Mouse (Mus musculus) MEL (cell line): ENCODE data around the gene Tarsl2. TPM values are rescaled to one million over a fixed set of nuclear protein-coding genes. Genes with fewer than 3 reads are reported as not detected.

ENCODE experiments used
- DNase-seq: peaks from one replicate; pipeline ENCODE4 v3.0.0; 2011; ENCODE audit warnings: low read depth, low spot score
- H3K27ac ChIP-seq: 2 replicates; pipeline ENCODE4 v1.5.1; 2012; ENCODE audit warnings: low read depth, mild to moderate bottlenecking, control low read depth, low read length, moderate library complexity; ENCODE audit not compliant: control insufficient read depth
- H3K27me3 ChIP-seq, 2 experiments: fragments of 150-350 bp in 1 of 2; sonication (generic) in 1 of 2; 2 replicates each; pipeline ENCODE4 v1.6.1; 2012; ENCODE audit warnings: low read length in 2 of 2, mild to moderate bottlenecking in 2 of 2, improper control_type of control experiment in 1 of 2, moderate library complexity in 1 of 2; ENCODE audit not compliant: insufficient read depth in 2 of 2, control insufficient read depth in 1 of 2
- H3K36me3 ChIP-seq, 2 experiments: 2 replicates each; pipeline ENCODE4 v1.6.1; 2012 to 2014; ENCODE audit warnings: low read length in 2 of 2, improper control_type of control experiment in 1 of 2, inconsistent platforms in 1 of 2, mild to moderate bottlenecking in 1 of 2; ENCODE audit not compliant: insufficient read depth in 2 of 2, control insufficient read depth in 1 of 2
- H3K4me1 ChIP-seq, 2 experiments: fragments of 150-350 bp in 1 of 2; sonication (generic) in 1 of 2; 2 replicates each; pipeline ENCODE4 v1.6.1; 2012; ENCODE audit warnings: low read length in 2 of 2, improper control_type of control experiment in 1 of 2, mild to moderate bottlenecking in 1 of 2; ENCODE audit not compliant: insufficient read depth in 2 of 2, control insufficient read depth in 1 of 2
- H3K4me3 ChIP-seq, 2 experiments: fragments of 150-350 bp in 1 of 2; sonication (generic) in 1 of 2; 2 replicates each; pipeline ENCODE4 v1.5.1; 2012; ENCODE audit warnings: low read depth in 2 of 2, low read length in 2 of 2, mild to moderate bottlenecking in 2 of 2, moderate library complexity in 2 of 2, control low read depth in 1 of 2, improper control_type of control experiment in 1 of 2; ENCODE audit not compliant: control insufficient read depth in 1 of 2, insufficient read depth in 1 of 2
- H3K79me2 ChIP-seq: 2 replicates; pipeline ENCODE4 v1.6.1; 2012; ENCODE audit warnings: mild to moderate bottlenecking, low read length, moderate library complexity; ENCODE audit not compliant: control insufficient read depth, poor library complexity, insufficient read depth
- H3K9ac ChIP-seq: 2 replicates; pipeline ENCODE4 v1.6.1; 2012; ENCODE audit warnings: low read depth, mild to moderate bottlenecking, control low read depth, low read length, moderate library complexity; ENCODE audit not compliant: control insufficient read depth, poor library complexity, severe bottlenecking
- H3K9me3 ChIP-seq: fragments of 150-350 bp; sonication (generic); replicated peaks from 2 replicates; pipeline ENCODE4 v1.6.1; 2012; ENCODE audit warnings: mild to moderate bottlenecking, low read length, improper control_type of control experiment, moderate library complexity; ENCODE audit not compliant: insufficient read depth
- BHLHE40 ChIP-seq: IDR thresholded peaks from 2 replicates; pipeline ENCODE4 v1.6.1; 2012; ENCODE audit warnings: low read depth, mild to moderate bottlenecking, inconsistent platforms, low read length, improper control_type of control experiment, borderline replicate concordance
- CHD1 ChIP-seq: IDR thresholded peaks from 2 replicates; pipeline ENCODE4 v1.6.1; 2012; ENCODE audit warnings: low read depth, mild to moderate bottlenecking, inconsistent platforms, low read length, improper control_type of control experiment
- CTCF ChIP-seq, 3 experiments: IDR thresholded peaks in 2 of 3; conservative IDR thresholded peaks in 1 of 3; 2 replicates each; pipeline ENCODE4 v1.5.1; 2011 to 2012; ENCODE audit warnings: low read length in 3 of 3, low read depth in 2 of 3, mild to moderate bottlenecking in 2 of 3, improper control_type of control experiment in 1 of 3, inconsistent platforms in 1 of 3, mixed read lengths in 1 of 3, moderate library complexity in 1 of 3; ENCODE audit not compliant: control insufficient read depth in 1 of 3, insufficient read depth in 1 of 3, poor library complexity in 1 of 3, severe bottlenecking in 1 of 3
- E2F4 ChIP-seq: IDR thresholded peaks from 2 replicates; pipeline ENCODE4 v1.6.1; 2011; ENCODE audit warnings: low read depth, low read length, improper control_type of control experiment, borderline replicate concordance
- ETS1 ChIP-seq: IDR thresholded peaks from 2 replicates; pipeline ENCODE4 v1.6.1; 2012; ENCODE audit warnings: low read depth, mild to moderate bottlenecking, inconsistent platforms, low read length, improper control_type of control experiment, moderate library complexity
- GATA1 ChIP-seq: IDR thresholded peaks from 2 replicates; pipeline ENCODE4 v1.6.1; 2011; ENCODE audit warnings: low read depth, low read length, improper control_type of control experiment
- HCFC1 ChIP-seq: IDR thresholded peaks from 2 replicates; pipeline ENCODE4 v1.6.1; 2012; ENCODE audit warnings: low read depth, mild to moderate bottlenecking, inconsistent platforms, low read length, improper control_type of control experiment, moderate library complexity
- KAT2A ChIP-seq: conservative IDR thresholded peaks from 2 replicates; pipeline ENCODE4 v1.6.1; 2012; ENCODE audit warnings: low read depth, low read length, improper control_type of control experiment, inconsistent platforms
- MAX ChIP-seq: IDR thresholded peaks from 2 replicates; pipeline ENCODE4 v1.6.1; 2011; ENCODE audit warnings: low read length, improper control_type of control experiment
- MAZ ChIP-seq: IDR thresholded peaks from 2 replicates; pipeline ENCODE4 v1.6.1; 2012; ENCODE audit warnings: low read depth, mild to moderate bottlenecking, inconsistent platforms, low read length, improper control_type of control experiment
- MXI1 ChIP-seq: IDR thresholded peaks from 2 replicates; pipeline ENCODE4 v1.6.1; 2011; ENCODE audit warnings: mild to moderate bottlenecking, low read depth, low read length, improper control_type of control experiment
- MYB ChIP-seq: IDR thresholded peaks from 2 replicates; pipeline ENCODE4 v1.6.1; 2011; ENCODE audit warnings: mild to moderate bottlenecking, low read depth, low read length, improper control_type of control experiment
- NELFE ChIP-seq: IDR thresholded peaks from 2 replicates; pipeline ENCODE4 v1.6.1; 2011; ENCODE audit warnings: low read depth, low read length, improper control_type of control experiment
- NRF1 ChIP-seq: IDR thresholded peaks from 2 replicates; pipeline ENCODE4 v1.6.1; 2014; ENCODE audit warnings: low read depth, mild to moderate bottlenecking, inconsistent platforms, low read length, improper control_type of control experiment, moderate library complexity; ENCODE audit not compliant: poor library complexity, insufficient read depth, severe bottlenecking
- POLR2A ChIP-seq, 2 experiments: IDR thresholded peaks; 2 replicates each; pipeline ENCODE4 v1.6.1; 2011 to 2012; ENCODE audit warnings: low read length in 2 of 2, mild to moderate bottlenecking in 2 of 2, control low read depth in 1 of 2, improper control_type of control experiment in 1 of 2, low read depth in 1 of 2, moderate library complexity in 1 of 2; ENCODE audit not compliant: control insufficient read depth in 1 of 2, insufficient read depth in 1 of 2, poor library complexity in 1 of 2
- POLR2AphosphoS2 ChIP-seq: IDR thresholded peaks from 2 replicates; pipeline ENCODE4 v1.6.1; 2011; ENCODE audit warnings: low read length, improper control_type of control experiment
- POLR2AphosphoS5 ChIP-seq: IDR thresholded peaks from 2 replicates; pipeline ENCODE4 v1.6.1; 2012; ENCODE audit warnings: low read depth, borderline replicate concordance, mild to moderate bottlenecking, inconsistent platforms, low read length, moderate library complexity, mixed read lengths
- RAD21 ChIP-seq: IDR thresholded peaks from 2 replicates; pipeline ENCODE4 v1.6.1; 2011; ENCODE audit warnings: mild to moderate bottlenecking, low read depth, low read length, improper control_type of control experiment
- RCOR1 ChIP-seq: IDR thresholded peaks from 2 replicates; pipeline ENCODE4 v1.6.1; 2012; ENCODE audit warnings: low read depth, mild to moderate bottlenecking, inconsistent platforms, low read length, improper control_type of control experiment
- SIN3A ChIP-seq: IDR thresholded peaks from 2 replicates; pipeline ENCODE4 v1.6.1; 2012; ENCODE audit warnings: low read length, improper control_type of control experiment, inconsistent platforms
- SMC3 ChIP-seq: IDR thresholded peaks from 2 replicates; pipeline ENCODE4 v1.6.1; 2011; ENCODE audit warnings: low read depth, low read length, improper control_type of control experiment
- TCF12 ChIP-seq: IDR thresholded peaks from 2 replicates; pipeline ENCODE4 v1.6.1; 2014; ENCODE audit warnings: low read depth, mild to moderate bottlenecking, inconsistent platforms, low read length, improper control_type of control experiment, moderate library complexity
- UBTF ChIP-seq: IDR thresholded peaks from 2 replicates; pipeline ENCODE4 v1.6.1; 2012; ENCODE audit warnings: low read depth, mild to moderate bottlenecking, inconsistent platforms, low read length, improper control_type of control experiment, moderate library complexity, borderline replicate concordance; ENCODE audit not compliant: insufficient read depth
- USF1 ChIP-seq: IDR thresholded peaks from 2 replicates; pipeline ENCODE4 v1.6.1; 2014; ENCODE audit warnings: low read depth, mild to moderate bottlenecking, inconsistent platforms, low read length, improper control_type of control experiment, moderate library complexity
- USF2 ChIP-seq, 2 experiments: IDR thresholded peaks; 2 replicates each; pipeline ENCODE4 v1.6.1; 2011 to 2012; ENCODE audit warnings: improper control_type of control experiment in 2 of 2, low read length in 2 of 2, borderline replicate concordance in 1 of 2, inconsistent platforms in 1 of 2, low read depth in 1 of 2, mild to moderate bottlenecking in 1 of 2; ENCODE audit not compliant: insufficient read depth in 1 of 2
- ZC3H11A ChIP-seq: IDR thresholded peaks from 2 replicates; pipeline ENCODE4 v1.6.1; 2012; ENCODE audit warnings: low read depth, mild to moderate bottlenecking, inconsistent platforms, low read length, improper control_type of control experiment
- ZMIZ1 ChIP-seq: IDR thresholded peaks from 2 replicates; pipeline ENCODE4 v1.6.1; 2012; ENCODE audit warnings: low read depth, mild to moderate bottlenecking, inconsistent platforms, low read length, improper control_type of control experiment, moderate library complexity
- polyA plus RNA-seq, 2 experiments: library from polyadenylated mRNA; stranded (reverse) in 1 of 2; unstranded in 1 of 2; fragments of >175 nt in 1 of 2; fragments of >200 nt in 1 of 2; gene quantifications; 2 replicates each; pipeline versions ENCODE4 v1.2.1 to v1.2.4; 2012; ENCODE audit warnings: low replicate concordance in 2 of 2, low read depth in 1 of 2; ENCODE audit not compliant: insufficient read length in 2 of 2, insufficient read depth in 1 of 2, missing spikeins in 1 of 2
- total RNA-seq: library from RNA; depleted of rRNA; stranded (reverse); fragments of 300-350 nt; gene quantifications from 2 replicates; pipeline ENCODE4 v1.2.3, GENCODE M21; 2012; rRNA removed

Tarsl2 gene
- total RNA-seq (15.3 and 18.7 TPM in 2 replicates), polyA plus RNA-seq (10 to 100 TPM in 1 of 2 experiments, not detected in 1; 26.3 TPM)

DNA sequence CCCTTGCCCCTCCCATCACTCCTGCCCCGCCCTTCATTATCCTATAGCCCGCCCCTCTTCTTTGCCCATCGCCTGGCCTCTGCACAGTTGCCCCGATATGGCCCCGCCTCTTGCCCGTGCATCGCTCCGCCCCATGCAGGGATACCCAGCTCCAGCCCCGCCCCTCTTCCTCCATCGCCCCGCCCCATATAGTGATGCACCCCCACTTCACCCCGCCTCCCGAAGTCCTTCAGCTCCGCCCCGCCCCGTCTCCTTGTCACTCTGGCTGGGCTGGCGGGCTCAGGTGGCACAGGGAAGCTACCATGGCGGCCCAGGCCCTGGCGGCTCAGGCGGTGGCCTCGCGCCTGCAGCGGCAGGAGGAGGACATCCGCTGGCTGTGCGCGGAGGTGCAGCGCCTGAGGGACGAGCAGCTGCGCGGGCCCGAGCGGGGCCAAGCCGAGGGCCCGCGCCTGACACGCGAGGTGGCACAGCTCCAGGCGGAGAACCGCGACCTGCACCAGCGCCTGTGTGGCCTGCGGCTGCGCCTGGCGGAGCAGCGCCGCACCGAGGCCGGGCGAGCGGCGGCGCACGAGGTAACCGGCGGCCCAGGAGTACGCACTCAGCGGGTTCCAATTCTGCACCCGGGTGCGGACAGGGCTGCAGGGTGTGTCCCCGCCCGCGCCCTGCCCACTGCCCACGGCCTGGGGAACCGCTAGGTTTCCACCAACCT lies at the start of gene Tarsl2:
Gene Tarsl2, plus strand, starts transcription at position 256 of the 709 bp plus-strand sequence.
- no peaks in the 10 kb centered on the region for H3K27me3 ChIP-seq
- TF ChIP-seq SIN3A: peak; percentile 64
- TF ChIP-seq MAX: peak; percentile 75
- TF ChIP-seq CTCF (IDR thresholded peaks at IDR 0.05 in 2 of 3, conservative IDR thresholded peaks at IDR 0.05 in 1 of 3; ENCODE audit: control insufficient read depth in 1 of 3, insufficient read depth in 1 of 3, low read depth in 2 of 3, low read length in 3 of 3, poor library complexity in 1 of 3, severe bottlenecking in 1 of 3): peak in 2 of 3 experiments; percentile 24 to 45; a peak in 4 of 6 replicates
- peak; percentile 84 to 85; a peak in 2 of 4 replicates for TF ChIP-seq POLR2A (IDR thresholded peaks at IDR 0.05; ENCODE audit: control insufficient read depth in 1 of 2, insufficient read depth in 1 of 2, low read depth in 1 of 2, low read length in 2 of 2, poor library complexity in 1 of 2)
- TF ChIP-seq UBTF: peak; percentile 95; the same call in 1 of the 2 replicates
- TF ChIP-seq SMC3: no peak
- TF ChIP-seq GATA1: no peak
- no peak for TF ChIP-seq ZC3H11A
- TF ChIP-seq POLR2AphosphoS5: no peak
- peak; percentile 3; the same call in 1 of the 2 replicates for TF ChIP-seq USF1
- peak; percentile 70 for TF ChIP-seq NRF1
- TF ChIP-seq TCF12: no peak
- TF ChIP-seq ETS1: 0 out of 2 replicates have a peak, but pooled peaks have one; percentile 26
- no peak; the same call in 1 of the 2 replicates for TF ChIP-seq KAT2A
- no peak for TF ChIP-seq E2F4
- TF ChIP-seq CHD1: no peak
- peak; percentile 33; the same call in 1 of the 2 replicates for TF ChIP-seq HCFC1
- no peak for TF ChIP-seq RAD21
- peak; percentile 82 for TF ChIP-seq MXI1
- peak; percentile 69; the same call in 1 of the 2 replicates for TF ChIP-seq ZMIZ1
- no peak for TF ChIP-seq BHLHE40
- TF ChIP-seq MYB: no peak
- TF ChIP-seq RCOR1: no peak
- TF ChIP-seq MAZ: no peak
- TF ChIP-seq POLR2AphosphoS2: peak; percentile 88
- peak; percentile 79 for TF ChIP-seq NELFE
- no peak for TF ChIP-seq USF2 (IDR thresholded peaks at IDR 0.05; ENCODE audit: borderline replicate concordance in 1 of 2, insufficient read depth in 1 of 2, low read depth in 1 of 2, low read length in 2 of 2)
- TF ChIP-seq, all 39 proteins: peak for 13
- Histone ChIP-seq H3K9ac (peak within 1 kb of the TSS; percentile 89), H3K79me2 (peaks cover 5% of the 10 kb centered on the region), H3K36me3 (peaks cover 0 to 25% of the 10 kb centered on the region in 2 experiments; a peak in 2 of 4 replicates), H3K4me3 (peak within 1 kb of the TSS; percentile 60 to 79), H3K4me1 (peaks cover 8 to 31% of the 10 kb centered on the region in 2 experiments), H3K27ac (peak within 1 kb of the TSS; percentile 68), H3K9me3 (no peaks in the 10 kb centered on the region)
- DNase-seq: peak; percentile 96
